14 mouse cellular contexts compared by ENCODE assay signal in the genomic region with DNA sequence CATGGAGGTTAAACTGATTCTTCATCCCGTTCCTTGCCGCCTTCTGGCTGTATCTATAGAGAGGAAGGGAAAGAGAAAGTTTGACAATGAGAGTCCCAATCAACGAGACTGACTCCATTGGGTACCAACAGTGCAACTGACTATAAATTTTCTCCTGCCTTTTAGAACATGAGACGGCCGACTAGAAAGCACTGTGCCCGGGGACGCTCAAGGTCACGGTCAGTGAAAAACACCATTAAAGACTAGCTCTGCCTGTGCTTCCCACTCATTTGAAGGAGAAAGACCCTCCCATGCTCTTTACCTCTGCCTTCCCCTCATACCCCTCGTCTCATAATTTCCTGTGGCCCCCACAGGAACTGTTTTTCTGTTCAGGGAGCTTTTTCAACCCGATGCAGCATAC.
"Had no signal": no experiment of that assay in that cellular context is flagged by ENCODE, and none has a peak within 500 bp of the region (broad histone marks: within the 10 kb centered on the region; RNA-seq: fewer than 3 reads in every experiment).

No protein-coding gene starts in this region.

- H3K4me3 ChIP-seq: limb, embryonic 12.5 days; liver, embryonic 13.5 days; lung, embryonic 15.5 days; megakaryocyte, embryonic 14.5 days; midbrain, embryonic 12.5 days had no signal

- H3K4me2 ChIP-seq: limb, embryonic 12.5 days; liver, embryonic 13.5 days; lung, embryonic 15.5 days; midbrain, embryonic 12.5 days had no signal

- DNase-seq: kidney, adult 2 months; kidney, postnatal 36 days; liver; liver, embryonic 13.5 days; liver, postnatal 0 days; lung, postnatal 14 days; thymus, postnatal 4 days had no signal

- H3K9ac ChIP-seq: limb, embryonic 12.5 days; liver, embryonic 13.5 days; liver, postnatal 0 days; lung, embryonic 15.5 days; midbrain, embryonic 12.5 days had no signal

- H3K36me3 ChIP-seq: liver, embryonic 13.5 days; lung, embryonic 15.5 days; midbrain, embryonic 12.5 days had no signal

- H3K4me1 ChIP-seq: liver, embryonic 13.5 days; lung, embryonic 15.5 days; megakaryocyte, embryonic 14.5 days; midbrain, embryonic 12.5 days had no signal

- H3K9me3 ChIP-seq: limb, embryonic 12.5 days; liver, embryonic 13.5 days; lung, embryonic 15.5 days; megakaryocyte, embryonic 14.5 days; midbrain, embryonic 12.5 days had no signal

- H3K27me3 ChIP-seq: limb, embryonic 12.5 days; liver, embryonic 13.5 days; lung, embryonic 15.5 days; midbrain, embryonic 12.5 days had no signal

- H3K27ac ChIP-seq: limb, embryonic 12.5 days; liver, embryonic 13.5 days; lung, embryonic 15.5 days; macrophage; midbrain, embryonic 12.5 days; stomach, postnatal 0 days had no signal

- ATAC-seq: intestine, embryonic 16.5 days; liver, postnatal 0 days had no signal
